Mouse (Mus musculus): Measurements from ENCODE around the gene Tfip11.

DNA sequence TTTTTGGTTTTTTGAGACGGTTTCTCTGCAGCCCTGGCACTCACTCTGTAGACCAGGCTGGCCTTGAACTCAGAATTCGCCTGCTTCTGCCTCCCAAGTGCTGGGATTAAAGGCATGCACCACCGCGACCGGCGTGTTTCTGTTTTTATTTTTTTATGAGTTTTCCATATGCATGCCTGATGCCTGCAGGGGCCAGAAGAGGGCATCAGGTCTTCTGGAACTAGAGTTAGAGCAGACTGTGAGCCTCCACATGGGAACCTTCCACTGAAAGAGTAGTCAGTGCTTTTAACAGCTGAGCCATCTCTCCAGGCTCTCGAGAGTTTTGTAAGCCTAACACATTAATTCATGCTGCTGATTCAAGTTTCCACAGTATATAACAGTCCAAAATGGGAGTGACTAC, 13.1 kb downstream of the Tfip11 start:
- TF ChIP-seq POLR2A (IDR thresholded peaks at IDR 0.05; ENCODE audit: control insufficient read depth, low read depth, low read length), result no peak
- no peak for TF ChIP-seq CTCF (IDR thresholded peaks at IDR 0.05; ENCODE audit: control insufficient read depth, insufficient read depth, insufficient replicate concordance, low read depth, low read length)
